Mouse (Mus musculus): ENCODE data around the gene Fam160a2. TPM values are rescaled to one million over a fixed set of nuclear protein-coding genes. Genes with fewer than 3 reads are reported as not detected.
"Not testable (repeated sequence)": the region's sequence is repeated elsewhere in the genome, so short reads cannot be mapped to it uniquely, and the experiment has no call there.

Gene Fam160a2
- total RNA-seq, 2 experiments from 2014 or later = 9.8 to 10.8 TPM

DNA sequence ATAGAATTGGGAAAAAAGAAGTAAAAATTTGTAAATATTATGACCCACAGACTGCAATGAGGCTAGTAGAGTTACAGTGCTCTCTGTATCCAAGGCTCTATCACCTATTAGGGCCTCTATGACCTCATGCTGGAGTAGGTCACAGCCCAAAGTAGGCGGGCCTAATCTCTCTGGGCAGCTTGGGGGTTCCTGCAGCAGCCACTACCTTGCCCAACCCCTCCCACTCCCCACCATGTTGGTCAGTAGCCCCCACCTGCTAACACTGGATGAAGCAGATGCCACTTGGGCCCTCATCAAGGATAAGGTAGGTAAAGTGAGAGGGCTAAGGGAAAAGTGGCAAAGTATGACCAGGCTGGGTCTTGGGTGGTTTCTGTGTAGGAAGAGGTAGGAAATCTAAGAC, 25.0 kb downstream of the Fam160a2 start, which contains the start of gene Gm5901:
Gm5901 (plus strand) TSS at position 173 of the 400 bp plus-strand sequence.
- intact Hi-C loops (cut with DNase I) = no loop called here
- TF ChIP-seq CTCF (IDR thresholded peaks at IDR 0.05) = no peak
- H3K27ac ChIP-seq = no peak within 1 kb of the TSS
- no peak within 1 kb of the TSS for H3K4me3 ChIP-seq
- DNase-seq = no peak

DNA sequence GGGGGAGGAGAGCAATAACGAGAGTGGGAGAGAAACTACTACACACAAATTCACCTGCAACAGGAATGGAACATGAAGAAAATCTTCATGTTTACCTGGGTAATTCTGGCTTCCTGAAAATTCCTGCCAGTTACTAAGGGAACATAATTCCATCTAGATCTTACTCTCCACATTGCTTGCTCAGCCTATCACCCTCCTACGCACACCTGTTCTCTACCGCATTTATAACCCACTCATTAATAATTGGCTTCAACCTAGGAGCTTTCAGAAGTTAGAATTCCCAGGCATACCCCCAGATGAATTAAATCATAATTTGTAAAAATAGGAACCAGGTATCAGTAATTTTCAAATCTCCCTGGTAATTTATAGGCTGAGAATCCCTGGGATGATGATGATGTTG, 25.9 kb downstream of the Fam160a2 start:
- TF ChIP-seq CTCF (IDR thresholded peaks at IDR 0.05) = no peak
- intact Hi-C loops (cut with DNase I) = no loop called here
- DNase-seq = no peak
- H3K27ac ChIP-seq = no peak overlapping the region
- H3K4me3 ChIP-seq = no peak overlapping the region

DNA sequence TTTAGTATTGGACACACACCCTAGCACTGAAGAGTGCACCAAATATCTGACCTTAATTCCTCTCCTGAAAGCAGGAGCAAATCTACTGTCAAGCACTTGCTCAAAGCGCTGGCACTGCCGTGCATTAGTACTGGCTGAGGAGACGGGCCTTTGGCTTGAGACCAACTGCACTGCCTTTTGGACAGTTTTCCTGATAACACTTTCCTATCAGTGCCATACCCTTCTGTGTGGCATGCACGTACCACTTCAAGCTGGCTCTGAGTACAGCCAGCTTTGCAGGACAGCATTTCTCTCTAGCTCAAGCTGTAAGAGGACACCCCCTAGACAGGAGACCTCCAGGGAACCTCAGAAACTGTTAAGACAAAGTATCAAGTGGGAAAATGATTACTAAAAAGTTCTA, 26.3 kb downstream of the Fam160a2 start:
- intact Hi-C loops (cut with DNase I) = no loop called here
- Histone ChIP-seq H3K4me3 (no peak overlapping the region), H3K27ac (no peak overlapping the region)
- no peak for DNase-seq
- no peak for TF ChIP-seq CTCF (IDR thresholded peaks at IDR 0.05)

DNA sequence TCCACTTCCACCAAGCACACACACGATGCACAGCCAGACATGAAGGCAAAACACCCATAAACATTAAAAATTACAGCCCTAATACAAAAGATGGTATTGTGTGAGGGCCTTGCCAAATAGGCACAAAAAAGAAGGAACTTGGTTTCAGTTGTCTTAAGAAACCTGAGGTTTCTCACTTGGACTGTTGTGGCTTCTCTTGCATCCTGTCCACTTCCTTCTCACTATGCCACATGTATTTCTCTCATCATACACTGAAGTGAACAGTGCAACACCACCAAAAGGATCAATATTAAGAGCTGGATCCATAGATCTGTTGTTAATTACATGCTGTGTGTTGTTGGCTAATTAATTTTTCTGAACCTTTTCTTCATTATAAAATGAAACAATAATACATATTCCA, 26.9 kb downstream of the Fam160a2 start:
- Histone ChIP-seq H3K27ac (no peak overlapping the region), H3K4me3 (no peak overlapping the region)
- intact Hi-C loops (cut with DNase I) = no loop called here
- no peak for DNase-seq
- no peak for TF ChIP-seq CTCF (IDR thresholded peaks at IDR 0.05)

DNA sequence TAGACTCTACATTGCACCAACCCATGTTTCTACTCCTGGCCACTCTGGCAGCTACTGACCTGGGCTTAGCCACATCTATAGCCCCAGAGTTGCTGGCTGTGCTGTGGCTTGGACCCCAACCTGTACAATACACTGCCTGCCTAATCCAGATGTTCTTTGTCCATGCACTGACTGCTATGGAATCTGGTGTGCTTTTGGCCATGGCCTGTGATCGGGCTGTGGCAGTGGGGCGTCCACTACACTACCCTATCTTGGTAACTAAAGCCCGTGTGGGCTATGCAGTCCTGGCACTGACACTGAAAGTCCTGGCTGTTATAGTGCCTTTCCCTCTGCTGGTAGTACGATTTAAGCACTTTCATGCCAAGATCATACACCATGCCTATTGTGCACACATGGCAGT, 31.3 kb downstream of the Fam160a2 start:
- Histone ChIP-seq H3K27ac (no peak overlapping the region), H3K4me3 (no peak overlapping the region)
- TF ChIP-seq CTCF (IDR thresholded peaks at IDR 0.05) = no peak
- DNase-seq = no peak
- intact Hi-C loops (cut with DNase I) = no loop called here

DNA sequence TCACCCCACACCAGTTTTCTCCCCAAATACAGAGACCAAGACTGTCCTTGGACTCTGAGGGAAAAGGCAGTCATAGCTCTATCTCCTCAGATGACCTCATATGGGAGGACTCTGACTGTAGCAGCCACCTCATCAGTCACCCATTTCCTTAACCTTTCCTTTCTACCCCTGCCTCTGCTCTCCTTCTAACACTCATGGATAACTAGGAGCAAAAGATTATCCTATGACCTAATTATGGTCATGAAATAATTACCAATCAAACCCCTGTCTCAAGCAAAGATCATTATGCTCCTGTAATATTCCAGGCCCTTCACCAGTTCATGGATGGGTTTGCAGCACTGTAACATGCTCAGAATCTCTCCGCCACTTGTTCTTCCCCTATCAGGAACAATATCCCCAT, 31.9 kb downstream of the Fam160a2 start, which contains the start of gene Olfr692:
Olfr692 (plus strand) TSS at position 301 of the 400 bp plus-strand sequence.
- Histone ChIP-seq H3K27ac (no peak within 1 kb of the TSS), H3K4me3 (no peak within 1 kb of the TSS)
- no peak for DNase-seq
- TF ChIP-seq CTCF (IDR thresholded peaks at IDR 0.05) = no peak
- intact Hi-C loops (cut with DNase I) = no loop called here

DNA sequence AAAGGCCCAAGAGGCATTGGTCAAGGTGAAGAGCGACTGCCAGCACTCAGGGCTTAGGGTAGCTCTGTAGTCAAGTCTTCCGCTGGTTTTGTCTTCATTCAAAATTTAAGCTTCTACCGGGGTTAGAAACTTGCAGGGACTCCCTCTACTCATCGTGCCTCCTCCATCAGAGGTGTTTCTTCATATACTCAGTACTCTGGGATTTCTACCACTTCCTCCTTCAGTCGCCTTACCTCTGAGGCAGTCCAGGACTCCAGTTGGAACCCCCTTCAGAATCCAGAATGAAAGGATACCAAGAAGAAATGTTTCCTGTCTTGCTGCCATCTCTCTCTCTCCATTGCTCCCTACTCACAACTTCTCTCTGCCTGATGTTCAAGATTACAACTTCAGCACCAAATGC, 32.6 kb downstream of the Fam160a2 start:
- Histone ChIP-seq H3K4me3 (no peak overlapping the region), H3K27ac (no peak overlapping the region)
- no peak for DNase-seq
- intact Hi-C loops (cut with DNase I) = no loop called here
- TF ChIP-seq CTCF (IDR thresholded peaks at IDR 0.05) = no peak

DNA sequence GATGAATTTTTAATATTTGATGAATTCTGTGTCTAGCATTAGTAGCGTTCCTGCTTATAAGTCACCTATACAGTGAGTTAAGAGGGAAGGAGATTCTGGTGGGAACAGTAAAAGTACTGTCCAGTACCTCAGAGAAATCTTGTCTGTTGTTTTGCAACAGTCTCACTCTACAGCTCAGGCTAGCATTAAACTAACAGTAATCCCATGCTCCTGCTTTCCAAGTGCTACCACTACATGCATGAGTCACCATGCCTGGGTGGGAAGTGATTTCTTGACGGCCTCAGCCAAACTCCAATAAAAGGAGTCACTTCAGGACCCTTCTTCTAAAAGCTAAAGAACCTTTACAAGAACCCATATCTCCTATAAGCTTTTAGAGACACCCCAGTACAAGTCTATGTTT, 38.1 kb downstream of the Fam160a2 start:
- no peak for DNase-seq
- H3K27ac ChIP-seq = no peak overlapping the region
- intact Hi-C loops (cut with DNase I) = no loop called here
- no peak overlapping the region for H3K4me3 ChIP-seq
- TF ChIP-seq CTCF (IDR thresholded peaks at IDR 0.05) = no peak

DNA sequence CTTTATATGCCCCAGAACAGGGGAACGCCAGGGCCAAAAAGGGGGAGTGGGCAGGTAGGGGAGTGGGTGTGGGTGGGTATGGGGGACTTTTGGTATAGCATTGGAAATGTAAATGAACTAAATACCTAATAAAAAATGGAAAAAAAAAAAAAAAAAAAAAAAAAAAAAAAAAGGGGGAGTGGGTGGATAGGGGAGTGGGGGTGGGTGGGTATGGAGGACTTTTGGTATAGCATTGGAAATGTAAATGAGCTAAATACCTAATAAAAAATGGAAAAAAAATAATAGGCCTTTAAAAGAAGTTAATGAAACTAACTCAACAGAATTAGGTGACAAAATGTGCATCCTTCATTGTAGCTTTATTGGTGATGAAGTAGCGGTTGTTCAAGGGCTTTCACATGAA, 43.4 kb downstream of the Fam160a2 start:
- DNase-seq; H3K4me3 ChIP-seq; intact Hi-C loops (cut with DNase I); H3K27ac ChIP-seq: not testable (repeated sequence)

DNA sequence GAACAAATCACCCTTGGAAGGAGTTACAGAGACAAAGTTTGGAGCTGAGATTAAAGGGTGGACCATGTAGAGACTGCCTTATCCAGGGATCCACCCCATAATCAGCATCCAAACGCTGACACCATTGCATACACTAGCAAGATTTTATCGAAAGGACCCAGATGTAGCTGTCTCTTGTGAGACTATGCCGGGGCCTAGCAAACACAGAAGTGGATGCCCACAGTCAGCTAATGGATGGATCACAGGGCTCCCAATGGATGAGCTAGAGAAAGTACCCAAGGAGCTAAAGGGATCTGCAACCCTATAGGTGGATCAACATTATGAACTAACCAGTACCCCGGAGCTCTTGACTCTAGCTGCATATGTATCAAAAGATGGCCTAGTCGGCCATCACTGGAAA, 43.8 kb downstream of the Fam160a2 start:
- DNase-seq; H3K27ac ChIP-seq; H3K4me3 ChIP-seq; intact Hi-C loops (cut with DNase I): not testable (repeated sequence)

DNA sequence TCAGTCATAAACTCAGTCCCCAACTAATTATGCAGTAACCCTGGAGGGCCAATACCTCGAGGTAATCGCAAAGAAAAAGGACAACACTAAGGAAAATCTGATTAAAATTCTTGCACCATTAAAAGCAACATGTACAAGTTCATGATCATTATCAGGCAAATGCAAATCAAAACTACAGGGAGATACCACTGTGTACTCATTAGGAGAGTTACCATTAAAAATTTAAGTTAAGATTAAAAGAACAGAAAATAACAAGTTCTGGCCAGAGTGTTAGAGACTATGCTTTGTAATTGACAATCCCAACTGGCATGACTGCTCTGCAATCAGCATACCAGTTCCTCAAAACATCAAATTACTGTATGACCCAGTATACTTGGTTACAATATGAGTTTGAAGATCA, 57.1 kb downstream of the Fam160a2 start:
- DNase-seq = no peak
- intact Hi-C loops (cut with DNase I) = no loop called here
- TF ChIP-seq CTCF (IDR thresholded peaks at IDR 0.05) = no peak
- Histone ChIP-seq H3K4me3 (no peak overlapping the region), H3K27ac (no peak overlapping the region)

DNA sequence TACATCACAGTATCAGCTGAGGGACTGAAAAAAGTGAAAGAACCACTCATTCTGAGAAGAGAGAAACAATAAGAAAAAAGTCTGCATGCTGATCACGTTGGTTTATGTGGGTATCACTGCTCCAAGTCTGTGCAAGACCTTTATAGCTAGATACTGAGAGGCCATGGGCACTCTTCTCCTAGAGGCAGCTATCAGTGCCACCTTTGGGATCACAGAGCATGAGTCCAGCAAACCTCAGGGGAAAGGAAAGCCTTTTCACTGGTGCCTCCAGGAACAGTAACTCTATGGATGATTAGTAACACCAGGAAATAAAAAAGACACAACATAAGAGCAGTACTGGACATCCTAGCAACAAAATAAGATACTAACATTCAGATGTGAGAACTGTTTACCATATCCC, 57.7 kb downstream of the Fam160a2 start, which contains the start of gene Olfr691:
Olfr691 (minus strand) TSS at position 101 of the 400 bp plus-strand sequence.
- intact Hi-C loops (cut with DNase I) = no loop called here
- H3K27ac ChIP-seq = no peak within 1 kb of the TSS
- DNase-seq = no peak
- TF ChIP-seq CTCF (IDR thresholded peaks at IDR 0.05) = no peak
- H3K4me3 ChIP-seq = no peak within 1 kb of the TSS

DNA sequence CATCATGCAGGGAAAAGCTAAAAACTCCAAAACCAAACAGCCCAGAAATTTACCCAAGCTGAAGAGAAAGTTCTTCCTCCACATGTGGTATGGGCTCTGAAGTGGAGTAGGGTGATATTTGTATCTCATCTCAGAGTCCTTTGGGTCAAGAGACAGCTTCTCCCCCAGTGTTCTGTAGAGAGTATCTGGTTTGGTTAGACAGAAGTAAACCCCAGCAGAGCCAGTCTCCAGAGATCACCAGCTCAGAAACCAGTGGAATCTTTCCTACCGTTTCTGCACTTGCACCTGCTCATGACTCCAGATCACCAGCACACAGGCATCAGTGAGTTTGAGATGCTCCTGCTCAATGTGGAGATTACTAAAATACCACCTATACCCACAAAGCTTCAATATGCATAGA, 65.8 kb downstream of the Fam160a2 start, which contains the start of gene Olfr690:
Olfr690 (minus strand) TSS at position 101 of the 400 bp plus-strand sequence.
- TF ChIP-seq CTCF (IDR thresholded peaks at IDR 0.05) = no peak
- DNase-seq = no peak
- intact Hi-C loops (cut with DNase I) = no loop called here
- Histone ChIP-seq H3K4me3 (no peak within 1 kb of the TSS), H3K27ac (no peak within 1 kb of the TSS)

DNA sequence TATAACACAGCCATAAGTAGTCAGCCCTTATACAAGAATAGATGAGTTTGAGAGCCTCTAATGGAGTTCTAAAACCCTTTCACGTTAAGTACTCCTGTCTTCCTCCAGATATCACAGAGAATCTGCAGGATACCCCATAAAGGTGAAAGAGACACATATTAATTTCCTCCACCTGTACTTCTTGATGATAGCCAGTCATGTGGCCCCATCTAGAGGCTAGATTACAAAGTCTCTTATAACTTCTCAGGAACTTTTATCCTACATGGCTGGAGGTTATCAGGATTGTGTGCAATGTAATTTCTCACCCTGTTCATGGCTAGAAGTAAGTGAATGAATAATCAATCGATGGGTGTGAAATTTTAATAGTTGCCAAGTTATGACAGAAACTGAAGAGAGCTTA, 74.6 kb downstream of the Fam160a2 start:
- TF ChIP-seq CTCF (IDR thresholded peaks at IDR 0.05) = peak; percentile 30
- intact Hi-C loops (cut with DNase I) = no loop called here
- no peak overlapping the region for H3K27ac ChIP-seq
- H3K4me3 ChIP-seq = no peak overlapping the region
- DNase-seq = no peak

Other genes starting within 250 kb of the Fam160a2 start
- not detected for gene Olfr684, start 236.4 kb downstream of the Fam160a2 start, total RNA-seq (2021)
- not detected for gene Olfr685, start 214.0 kb downstream of the Fam160a2 start, total RNA-seq (2021)
- not detected for gene Olfr686, start 192.6 kb downstream of the Fam160a2 start, total RNA-seq (2021)
- not detected for gene Olfr688, start 112.0 kb downstream of the Fam160a2 start, total RNA-seq (2021)
- not detected for gene Olfr689, start 88.9 kb downstream of the Fam160a2 start, total RNA-seq (2021)
- gene Olfr690, start 66.0 kb downstream of the Fam160a2 start, total RNA-seq (2021) = not detected
- gene Olfr691, start 57.8 kb downstream of the Fam160a2 start, total RNA-seq (2021) = not detected
- gene Olfr692, start 31.8 kb downstream of the Fam160a2 start, total RNA-seq (2021) = not detected
- not detected for gene Gm5901, start 25.0 kb downstream of the Fam160a2 start, total RNA-seq (2021)
- not detected for gene Cnga4, start 4.5 kb upstream of the Fam160a2 start, total RNA-seq (2021)
- not detected for gene Cckbr, start 25.7 kb upstream of the Fam160a2 start, total RNA-seq (2021)
- gene Cavin3, start 82.2 kb upstream of the Fam160a2 start, total RNA-seq (2021) = 10 to 100 TPM in 1 of 2 experiments, 1 to 10 TPM in 1; 7.6 to 12.7 TPM
- 10 to 100 TPM; 53.4 to 56.8 TPM for gene Smpd1, start 154.3 kb upstream of the Fam160a2 start, total RNA-seq (2021)
- gene Apbb1, start 181.6 kb upstream of the Fam160a2 start, total RNA-seq (2021) = 1 to 10 TPM; 7.1 to 7.2 TPM
- gene Hpx, start 200.1 kb upstream of the Fam160a2 start, total RNA-seq (2021) = not detected
- gene Trim3, start 233.5 kb upstream of the Fam160a2 start, total RNA-seq (2021) = 10 to 100 TPM; 14.7 to 16.4 TPM
- 10 to 100 TPM; 53.3 to 64.0 TPM for gene Timm10b, start 240.0 kb upstream of the Fam160a2 start, total RNA-seq (2021)
- 10 to 100 TPM in 1 of 2 experiments, 1 to 10 TPM in 1; 8.8 to 10.5 TPM for gene Arfip2, start 240.4 kb upstream of the Fam160a2 start, total RNA-seq (2021)
- 1 to 10 TPM in 1 of 2 experiments, under 1 TPM in 1; 0.64 to 3.4 TPM for gene Gm45799, start 240.5 kb upstream of the Fam160a2 start, total RNA-seq (2021)